Mouse (Mus musculus): ENCODE data around the gene Lipc. TPM values are rescaled to one million over a fixed set of nuclear protein-coding genes. Genes with fewer than 3 reads are reported as not detected.

Lipc gene
- polyA plus RNA-seq, 1 experiment from 2014 or later = 15.4 TPM

GRCm38 (mm10) chr9:70949336-70949735 is 2.7 kb downstream of the Lipc start:
- Histone ChIP-seq H3K9me3 (replicated peaks) (no peaks in the 10 kb centered on the region), H3K4me1 (0 out of 2 replicates have a peak, but pooled peaks cover 8% of the 10 kb centered on the region), H3K4me3 (no peak overlapping the region), H3K36me3 (no peaks in the 10 kb centered on the region), H3K27me3 (replicated peaks) (no peaks in the 10 kb centered on the region), H3K4me2 (no peak overlapping the region), H3K9ac (no peak overlapping the region), H3K27ac (no peak overlapping the region)
- WGBS (ENCODE audit: insufficient replicate concordance) = 53% methylated on average over 8 of the region's 8 CpGs
- no peak for ATAC-seq

DNA sequence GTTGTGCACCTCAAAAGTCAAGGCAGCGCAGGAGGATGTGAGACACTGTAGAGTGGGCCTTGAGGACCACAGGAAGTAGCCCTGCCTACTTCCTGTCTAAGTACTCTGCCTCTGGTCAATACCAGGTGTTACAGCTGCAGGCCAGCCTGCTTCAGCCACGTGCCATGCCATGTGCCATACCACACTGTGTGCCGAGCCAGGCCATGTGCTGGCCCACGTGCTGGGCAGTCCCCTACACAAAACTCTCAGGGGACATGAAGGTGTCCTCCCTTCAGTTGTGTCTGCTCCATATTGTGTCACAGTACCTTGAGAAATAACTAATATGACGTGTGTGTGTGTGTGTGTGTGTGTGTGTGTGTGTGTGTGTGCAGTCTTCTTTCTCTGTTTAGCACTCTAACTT is 4.7 kb downstream of the Lipc start:
- Histone ChIP-seq H3K9me3 (replicated peaks) (no peaks in the 10 kb centered on the region), H3K27ac (no peak overlapping the region), H3K9ac (no peak overlapping the region), H3K4me1 (peaks cover 8% of the 10 kb centered on the region; the same call in 1 of the 2 replicates), H3K27me3 (replicated peaks) (no peaks in the 10 kb centered on the region), H3K4me2 (no peak overlapping the region), H3K36me3 (no peaks in the 10 kb centered on the region), H3K4me3 (no peak overlapping the region)
- ATAC-seq = peak; percentile 13; the same call in 1 of the 2 replicates
- WGBS (ENCODE audit: insufficient replicate concordance) = 71% methylated on average over 5 of the region's 5 CpGs

- 47% methylated on average over 9 of the region's 9 CpGs for WGBS (ENCODE audit: insufficient replicate concordance)
- Histone ChIP-seq H3K4me2 (no peak overlapping the region), H3K27ac (no peak overlapping the region), H3K27me3 (replicated peaks) (no peaks in the 10 kb centered on the region), H3K4me3 (no peak overlapping the region), H3K9ac (no peak overlapping the region), H3K9me3 (replicated peaks) (no peaks in the 10 kb centered on the region), H3K4me1 (peaks cover 10% of the 10 kb centered on the region; the same call in 1 of the 2 replicates), H3K36me3 (no peaks in the 10 kb centered on the region)
- ATAC-seq = no peak
Measured at GRCm38 (mm10) chr9:70942686-70943333, 9.2 kb downstream of the Lipc start.

DNA sequence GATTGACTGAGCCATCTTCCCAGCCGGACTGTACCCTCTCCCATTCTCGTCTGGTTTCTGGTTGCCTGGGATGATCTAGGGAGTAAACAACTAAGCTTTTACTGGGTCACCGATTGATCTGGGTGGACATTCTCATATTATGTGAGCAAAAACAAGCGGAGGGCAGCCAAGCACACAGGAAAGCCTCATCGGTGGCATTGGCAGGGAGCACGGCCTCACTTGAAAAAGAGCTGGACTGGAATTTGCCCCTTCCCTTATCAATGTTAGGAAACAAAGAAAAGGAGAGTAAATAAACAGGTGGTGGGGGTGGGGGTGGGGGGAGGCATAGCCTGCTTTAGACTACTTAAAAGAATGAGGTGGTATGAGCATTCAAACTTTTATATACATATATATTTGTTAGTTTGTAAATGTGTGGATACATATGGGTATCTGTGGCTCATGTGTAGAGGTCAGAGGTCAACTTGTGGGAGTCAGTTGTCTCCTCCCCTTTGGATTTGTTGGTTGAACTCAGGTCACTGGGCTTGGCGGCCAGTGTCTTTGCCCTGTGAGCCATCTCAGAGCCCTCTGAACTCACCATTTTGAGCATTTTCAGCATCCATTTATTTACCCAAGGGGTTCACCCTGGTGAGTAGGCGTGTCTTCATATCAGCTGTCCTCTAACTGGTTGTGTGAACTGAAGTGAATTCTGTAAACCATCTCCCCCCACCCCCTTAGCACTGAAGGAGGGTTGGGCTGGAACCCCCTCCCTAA is 12.1 kb downstream of the Lipc start:
- no peaks in the 10 kb centered on the region for H3K9me3 ChIP-seq (replicated peaks)
- no peak overlapping the region for H3K4me3 ChIP-seq
- H3K4me2 ChIP-seq = no peak overlapping the region
- no peaks in the 10 kb centered on the region for H3K27me3 ChIP-seq (replicated peaks)
- H3K27ac ChIP-seq = peak overlapping the region; percentile 70
- no peak overlapping the region for H3K9ac ChIP-seq
- peaks cover 18% of the 10 kb centered on the region; the same call in 1 of the 2 replicates for H3K4me1 ChIP-seq
- no peaks in the 10 kb centered on the region for H3K36me3 ChIP-seq
- peak; percentile 45; the same call in 1 of the 2 replicates for ATAC-seq
- 69% methylated on average over 8 of the region's 8 CpGs for WGBS (ENCODE audit: insufficient replicate concordance)

GRCm38 (mm10) chr9:70938850-70939249 is 13.2 kb downstream of the Lipc start:
- ATAC-seq = no peak
- Histone ChIP-seq H3K36me3 (no peaks in the 10 kb centered on the region), H3K9ac (no peak overlapping the region), H3K4me2 (no peak overlapping the region), H3K27me3 (replicated peaks) (no peaks in the 10 kb centered on the region), H3K27ac (peak overlapping the region; percentile 43; the same call in 1 of the 2 replicates), H3K4me3 (no peak overlapping the region), H3K4me1 (peaks cover 18% of the 10 kb centered on the region; the same call in 1 of the 2 replicates), H3K9me3 (replicated peaks) (no peaks in the 10 kb centered on the region)
- 57% methylated on average over 2 of the region's 2 CpGs for WGBS (ENCODE audit: insufficient replicate concordance)

DNA sequence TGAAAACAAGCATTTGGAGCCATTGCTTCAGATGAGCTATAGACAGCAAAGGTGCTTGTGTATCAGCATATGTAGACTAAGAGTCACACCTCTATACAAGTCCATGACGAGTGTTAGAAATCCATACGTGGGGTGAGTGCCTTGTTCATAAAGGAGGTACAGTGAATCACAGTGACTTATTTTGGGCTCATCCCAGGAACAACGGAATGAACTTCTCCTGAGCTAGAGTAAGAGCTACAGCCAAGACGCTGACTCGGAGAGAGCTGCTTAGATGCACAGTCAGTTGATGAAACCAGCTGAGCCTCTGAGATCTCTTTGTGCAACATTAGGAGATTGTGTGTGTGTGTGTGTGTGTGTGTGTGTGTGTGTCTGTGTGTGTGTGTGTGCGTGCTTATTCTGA is 13.9 kb downstream of the Lipc start:
- Histone ChIP-seq H3K9me3 (replicated peaks) (no peaks in the 10 kb centered on the region), H3K4me3 (no peak overlapping the region), H3K27ac (no peak overlapping the region), H3K4me2 (no peak overlapping the region), H3K4me1 (peaks cover 16% of the 10 kb centered on the region; the same call in 1 of the 2 replicates), H3K9ac (no peak overlapping the region), H3K36me3 (no peaks in the 10 kb centered on the region), H3K27me3 (replicated peaks) (no peaks in the 10 kb centered on the region)
- 78% methylated on average over 6 of the region's 6 CpGs for WGBS (ENCODE audit: insufficient replicate concordance)
- no peak for ATAC-seq

DNA sequence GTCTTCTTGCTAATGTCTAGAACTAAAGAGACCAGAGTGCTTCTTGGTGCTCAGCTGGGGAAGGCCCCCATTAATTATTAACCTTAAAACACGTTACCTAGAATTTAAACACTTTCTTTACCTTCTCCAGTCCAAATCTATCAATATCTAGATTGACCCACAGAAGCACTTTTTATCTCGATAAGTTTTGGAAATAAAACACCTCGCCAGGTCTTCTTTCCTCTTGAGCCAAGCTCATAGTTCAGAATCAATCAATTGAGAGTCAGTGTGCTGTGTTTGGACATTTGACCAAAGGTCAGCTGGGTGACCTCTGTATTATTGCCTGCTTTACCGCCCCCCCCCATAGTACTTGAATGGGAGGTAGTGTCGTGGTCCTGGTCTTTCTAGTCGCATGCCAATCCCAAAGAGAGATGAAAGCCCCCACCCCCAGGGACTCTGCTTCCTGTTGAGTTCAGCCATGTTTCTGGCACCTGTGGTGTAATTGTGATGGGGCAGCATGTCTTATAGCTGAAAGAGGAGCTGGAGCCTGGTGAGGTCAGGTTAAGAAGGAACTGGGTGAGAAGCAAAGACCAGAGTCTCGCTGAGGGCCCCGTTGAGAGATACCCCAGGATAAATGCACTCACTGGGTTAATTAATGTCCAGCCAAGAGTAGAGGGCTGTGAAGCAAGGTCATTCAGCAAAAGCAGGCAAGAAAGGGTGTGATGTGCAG is 17.3 kb downstream of the Lipc start:
- no peak overlapping the region for H3K4me3 ChIP-seq
- WGBS (ENCODE audit: insufficient replicate concordance) = 69% methylated on average over 8 of the region's 8 CpGs

GRCm38 (mm10) chr9:70930641-70931020 is 21.4 kb downstream of the Lipc start:
- Histone ChIP-seq H3K4me1 (peaks cover 54% of the 10 kb centered on the region), H3K36me3 (no peaks in the 10 kb centered on the region), H3K27me3 (replicated peaks) (no peaks in the 10 kb centered on the region), H3K4me3 (no peak overlapping the region), H3K4me2 (no peak overlapping the region), H3K9me3 (replicated peaks) (no peaks in the 10 kb centered on the region), H3K27ac (peak overlapping the region; percentile 20), H3K9ac (0 out of 2 replicates have a peak overlapping the region, but pooled peaks have one; percentile 6)
- WGBS (ENCODE audit: insufficient replicate concordance) = 55% methylated on average over 5 of the region's 5 CpGs
- ATAC-seq = no peak

More for the DNA sequence above, 17.3 kb downstream of the Lipc start:
- H3K27me3 ChIP-seq (replicated peaks) = no peaks in the 10 kb centered on the region
- H3K36me3 ChIP-seq = no peaks in the 10 kb centered on the region
- no peak overlapping the region; the same call in 1 of the 2 replicates for H3K4me2 ChIP-seq
- peak; percentile 17; the same call in 1 of the 2 replicates for ATAC-seq
- no peaks in the 10 kb centered on the region for H3K9me3 ChIP-seq (replicated peaks)
- no peak overlapping the region for H3K9ac ChIP-seq
- peak overlapping the region; percentile 36 for H3K27ac ChIP-seq
- peaks cover 25% of the 10 kb centered on the region for H3K4me1 ChIP-seq

GRCm38 (mm10) chr9:70929840-70930640 is 22.0 kb downstream of the Lipc start:
- Histone ChIP-seq H3K36me3 (0 out of 2 replicates have a peak, but pooled peaks cover 3% of the 10 kb centered on the region), H3K4me3 (no peak overlapping the region), H3K9ac (no peak overlapping the region), H3K9me3 (replicated peaks) (no peaks in the 10 kb centered on the region), H3K27me3 (replicated peaks) (no peaks in the 10 kb centered on the region), H3K4me2 (no peak overlapping the region), H3K4me1 (peaks cover 60% of the 10 kb centered on the region), H3K27ac (peak overlapping the region; percentile 100)
- 53% methylated on average over 15 of the region's 15 CpGs for WGBS (ENCODE audit: insufficient replicate concordance)
- no peak for ATAC-seq

DNA sequence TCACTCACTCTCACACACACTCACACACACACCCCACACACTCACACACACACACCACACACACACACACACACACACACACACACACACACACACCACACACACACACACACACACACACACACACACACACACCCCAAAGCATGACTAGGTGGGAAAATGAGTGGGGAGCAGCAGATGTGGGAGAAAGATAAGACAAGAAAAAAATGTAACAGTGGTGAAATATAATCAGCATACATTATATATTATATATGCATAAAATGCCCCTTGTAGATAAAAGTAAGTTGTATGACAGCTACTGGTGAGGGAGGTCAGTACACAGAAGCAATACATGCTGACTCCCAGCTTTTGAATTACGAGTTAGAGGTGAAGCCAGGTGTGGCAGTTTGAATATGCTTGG is 23.6 kb downstream of the Lipc start:
- Histone ChIP-seq H3K27ac (peak overlapping the region; percentile 100), H3K9me3 (replicated peaks) (no peaks in the 10 kb centered on the region), H3K4me2 (no peak overlapping the region), H3K9ac (peak overlapping the region; percentile 70; the same call in 1 of the 2 replicates), H3K36me3 (0 out of 2 replicates have a peak, but pooled peaks cover 7% of the 10 kb centered on the region), H3K4me3 (no peak overlapping the region), H3K4me1 (peaks cover 72% of the 10 kb centered on the region), H3K27me3 (replicated peaks) (no peaks in the 10 kb centered on the region)
- no peak for ATAC-seq
- 74% methylated on average over 1 of the region's 1 CpGs for WGBS (ENCODE audit: insufficient replicate concordance)

DNA sequence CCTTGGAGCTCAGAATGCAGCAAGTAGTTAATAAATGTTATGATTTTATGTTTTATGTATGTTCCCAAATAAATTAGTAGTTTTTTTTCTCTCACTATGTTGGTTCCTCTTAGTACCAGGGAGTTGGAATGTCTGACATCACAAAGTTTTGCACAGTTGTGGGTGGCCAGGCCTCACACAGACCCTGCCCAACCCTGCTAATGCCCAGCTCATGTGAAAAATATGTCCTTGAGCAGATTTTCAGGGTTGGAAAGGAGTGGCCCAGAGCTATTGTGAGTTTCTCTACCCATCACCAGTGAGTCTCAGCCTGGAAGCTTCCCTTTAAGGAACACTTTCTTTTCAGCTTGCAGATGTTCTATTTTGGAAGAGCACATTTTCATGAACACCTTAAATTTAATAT is 24.3 kb downstream of the Lipc start:
- peaks cover 77% of the 10 kb centered on the region for H3K4me1 ChIP-seq
- H3K9ac ChIP-seq = peak overlapping the region; percentile 70
- no peak for ATAC-seq

More for the DNA sequence above, 24.3 kb downstream of the Lipc start:
- Histone ChIP-seq H3K4me2 (no peak overlapping the region), H3K9me3 (replicated peaks) (no peaks in the 10 kb centered on the region), H3K27ac (peak overlapping the region; percentile 100), H3K27me3 (replicated peaks) (no peaks in the 10 kb centered on the region), H3K4me3 (no peak overlapping the region), H3K36me3 (0 out of 2 replicates have a peak, but pooled peaks cover 7% of the 10 kb centered on the region)

All from liver, embryonic 12.5 days (tissue).